20 mouse cellular contexts compared by ENCODE assay signal in genomic region chr16:13612571-13612970, GRCm38 (mm10). TPM values are rescaled to one million over a fixed set of nuclear protein-coding genes. Genes with fewer than 3 reads are reported as not detected.
DNase-seq lines count a peak whose midpoint lies in the region; ATAC-seq and TF ChIP-seq lines count a peak whose summit lies in the region.
"Had no signal": no experiment of that assay in that cellular context is flagged by ENCODE, and none has a peak within 500 bp of the region (broad histone marks: within the 10 kb centered on the region; RNA-seq: fewer than 3 reads in every experiment).

No protein-coding gene starts in this region.

- DNase-seq in layer of hippocampus, adult 2 months (ENCODE audit: low spot score in 2 of 2), result no peak
- DNase-seq in layer of hippocampus, postnatal 14 days (ENCODE audit: low spot score in 2 of 2), result no peak
- DNase-seq in right cerebral cortex, adult 18-20 months, result peak; percentile 16
- no peak for DNase-seq in right cerebral cortex, postnatal 36 days (ENCODE audit: low spot score in 2 of 2)
- DNase-seq in R1 (ENCODE audit: low read depth, low spot score), result peak; percentile 68
- DNase-seq in brain, adult 2 months (ENCODE audit: low read depth, low spot score), result peak; percentile 24
- DNase-seq in thymus, postnatal 10 days (ENCODE audit: low spot score in 2 of 2), result no peak
- no peak for DNase-seq in hindbrain, postnatal 0 days (ENCODE audit: low spot score)
- DNase-seq: adrenal gland, adult 8-10 months; cerebellum, adult 11-12 months; cerebellum, adult 2 months; cerebellum, adult 9-10 months had no signal

- no peaks in the 10 kb centered on the region for H3K9me3 ChIP-seq in hindbrain, postnatal 0 days (ENCODE audit: low read length)
- H3K9me3 ChIP-seq: embryonic facial prominence, embryonic 10.5 days; embryonic facial prominence, embryonic 12.5 days; forebrain, embryonic 13.5 days; forebrain, embryonic 15.5 days; G1E had no signal

- no peak for ATAC-seq in hindbrain, postnatal 0 days
- ATAC-seq: activated CD4-positive, CD25-positive, alpha-beta regulatory T cell, adult 4 months; forebrain, embryonic 13.5 days; forebrain, embryonic 15.5 days; Patski had no signal

- no peaks in the 10 kb centered on the region for H3K27me3 ChIP-seq in hindbrain, postnatal 0 days (ENCODE audit: insufficient read depth, low read length)
- H3K27me3 ChIP-seq: embryonic facial prominence, embryonic 12.5 days; forebrain, embryonic 13.5 days; forebrain, embryonic 15.5 days; Patski had no signal

- H3K36me3 ChIP-seq in hindbrain, postnatal 0 days (ENCODE audit: insufficient read depth, low read length), result no peaks in the 10 kb centered on the region
- H3K36me3 ChIP-seq: embryonic facial prominence, embryonic 12.5 days; forebrain, embryonic 15.5 days had no signal

- whole genome bisulfite sequencing in hindbrain, postnatal 0 days, result 92% methylated on average over 5 of the region's 5 CpGs

- H3K4me1 ChIP-seq in hindbrain, postnatal 0 days (ENCODE audit: insufficient read depth, low read length), result no peaks in the 10 kb centered on the region
- H3K4me1 ChIP-seq: embryonic facial prominence, embryonic 10.5 days; embryonic facial prominence, embryonic 12.5 days; forebrain, embryonic 15.5 days had no signal

- no peak overlapping the region for H3K27ac ChIP-seq in layer of hippocampus, adult 2 months
- H3K27ac ChIP-seq in hindbrain, postnatal 0 days, result no peak overlapping the region
- H3K27ac ChIP-seq: embryonic facial prominence, embryonic 10.5 days; embryonic facial prominence, embryonic 12.5 days; forebrain, embryonic 13.5 days; forebrain, embryonic 15.5 days had no signal

- TF ChIP-seq CTCF in layer of hippocampus, adult 2 months (conservative IDR thresholded peaks at IDR 0.05), result peak; percentile 21; the same call in 1 of the 2 replicates
- no peak for TF ChIP-seq CTCF in hindbrain, postnatal 0 days (IDR thresholded peaks at IDR 0.05; ENCODE audit: low read depth)

- H3K4me2 ChIP-seq in hindbrain, postnatal 0 days (ENCODE audit: low read depth, low read length), result no peak overlapping the region
- H3K4me2 ChIP-seq: embryonic facial prominence, embryonic 12.5 days; forebrain, embryonic 13.5 days; forebrain, embryonic 15.5 days had no signal

- H3K4me3 ChIP-seq in layer of hippocampus, adult 2 months, result no peak overlapping the region
- no peak overlapping the region for H3K4me3 ChIP-seq in hindbrain, postnatal 0 days (ENCODE audit: low read length)
- H3K4me3 ChIP-seq: embryonic facial prominence, embryonic 10.5 days; embryonic facial prominence, embryonic 12.5 days; forebrain, embryonic 13.5 days; forebrain, embryonic 15.5 days had no signal

- no peak overlapping the region for H3K9ac ChIP-seq in hindbrain, postnatal 0 days (replicated peaks; ENCODE audit: low read length)
- H3K9ac ChIP-seq: forebrain, embryonic 13.5 days; forebrain, embryonic 15.5 days; forebrain, postnatal 0 days had no signal

RNA-seq across cellular contexts. Expression of gene Parn, which starts 55.4 kb away (rescaled TPM):
- total RNA-seq in layer of hippocampus, adult 2 months (2021), result 10 to 100 TPM; 23.5 to 25.6 TPM
- total RNA-seq in layer of hippocampus, postnatal 14 days (2021), result 10 to 100 TPM; 27.7 to 30.8 TPM
- total RNA-seq in hindbrain, postnatal 0 days (2014; rRNA removed), result 13.2 and 13.3 TPM in 2 replicates
- 31.1 and 32.1 TPM in 2 replicates for polyA plus RNA-seq in hindbrain, postnatal 0 days (2015; fragmentation: Nextera tagmentation; extraction: Ambion mirVana)

RNA-seq across cellular contexts. Expression of gene Bfar, which starts 59.1 kb away (rescaled TPM):
- total RNA-seq in layer of hippocampus, adult 2 months (2021), result 10 to 100 TPM; 40.0 to 45.2 TPM
- 10 to 100 TPM; 44.9 to 46.0 TPM for total RNA-seq in layer of hippocampus, postnatal 14 days (2021)
- 31.6 and 40.5 TPM in 2 replicates for total RNA-seq in hindbrain, postnatal 0 days (2014; rRNA removed)
- polyA plus RNA-seq in hindbrain, postnatal 0 days (2015; fragmentation: Nextera tagmentation; extraction: Ambion mirVana), result 38.8 and 38.9 TPM in 2 replicates

RNA-seq across cellular contexts. Expression of gene 3110001I22Rik, which starts 59.2 kb away (rescaled TPM):
- total RNA-seq in layer of hippocampus, adult 2 months (2021), result 1 to 10 TPM; 3.5 to 4.0 TPM
- total RNA-seq in layer of hippocampus, postnatal 14 days (2021), result 1 to 10 TPM; 3.1 to 4.2 TPM
- 2.3 and 4.8 TPM in 2 replicates for total RNA-seq in hindbrain, postnatal 0 days (2014; rRNA removed)
- 4.0 and 4.3 TPM in 2 replicates for polyA plus RNA-seq in hindbrain, postnatal 0 days (2015; fragmentation: Nextera tagmentation; extraction: Ambion mirVana)

Comparison
In these comparisons a context has a peak if more than half of its experiments do, and no peak if none do; other contexts are left out.
1. DNase-seq: peak in right cerebral cortex, adult 18-20 months (single experiment), R1 (single experiment) and brain, adult 2 months (single experiment); none in layer of hippocampus, adult 2 months (0 of 2), layer of hippocampus, postnatal 14 days (0 of 2), right cerebral cortex, postnatal 36 days (0 of 2), thymus, postnatal 10 days (0 of 2) and hindbrain, postnatal 0 days (single experiment).